Mouse (Mus musculus) mammary gland, adult 2 months (tissue): Measurements from ENCODE around the gene Fgf23. TPM values are rescaled to one million over a fixed set of nuclear protein-coding genes. Genes with fewer than 3 reads are reported as not detected.

Experiments
- polyA plus RNA-seq: library from polyadenylated mRNA; depleted of rRNA; stranded (reverse); fragments of >200 nt; gene quantifications from 2 replicates; pipeline ENCODE4 v1.2.3, GENCODE M21; 2012; ENCODE audit warnings: low replicate concordance; rRNA removed

Fgf23 gene
- 0.18 TPM in 1 of 2 replicates, not detected in the other for polyA plus RNA-seq

DNA sequence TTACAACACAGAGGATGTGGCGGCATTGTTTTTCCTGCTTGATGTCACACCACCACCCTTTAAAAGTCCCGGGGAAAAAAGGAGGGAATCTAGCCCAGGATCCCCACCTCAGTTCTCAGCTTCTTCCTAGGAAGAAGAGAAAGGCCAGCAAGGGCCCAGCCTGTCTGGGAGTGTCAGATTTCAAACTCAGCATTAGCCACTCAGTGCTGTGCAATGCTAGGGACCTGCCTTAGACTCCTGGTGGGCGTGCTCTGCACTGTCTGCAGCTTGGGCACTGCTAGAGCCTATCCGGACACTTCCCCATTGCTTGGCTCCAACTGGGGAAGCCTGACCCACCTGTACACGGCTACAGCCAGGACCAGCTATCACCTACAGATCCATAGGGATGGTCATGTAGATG lies at the start of gene Fgf23:
Fgf23 (plus strand) TSS at position 86 of the 400 bp plus-strand sequence.

DNA sequence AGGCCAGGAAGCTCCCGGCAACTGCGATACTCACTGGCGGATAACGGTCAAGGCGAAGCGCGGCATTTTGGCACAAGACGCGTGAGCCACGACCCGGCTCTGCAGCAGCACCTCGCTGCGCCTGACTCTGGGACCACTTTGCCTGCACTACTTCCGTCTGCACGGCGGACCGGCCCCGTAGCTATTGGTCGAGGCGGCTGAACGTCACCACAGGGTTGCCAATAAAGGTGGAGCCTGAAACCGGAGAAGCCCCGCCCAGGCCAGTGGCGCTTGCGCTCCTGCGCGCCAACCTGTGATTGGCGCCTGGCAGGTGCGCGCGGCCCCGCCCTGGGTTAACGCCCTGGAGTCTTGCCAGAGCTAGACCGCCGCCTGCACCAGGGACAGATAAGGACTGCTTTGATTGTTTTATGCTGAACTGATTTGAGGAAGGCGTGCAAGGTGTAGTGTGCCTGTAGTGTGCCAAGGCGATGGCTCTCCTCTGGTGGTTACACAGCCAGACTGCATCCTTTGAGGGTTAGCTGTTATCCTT lies 36.8 kb downstream of the Fgf23 start, which contains the start of gene Tigar:
Tigar (minus strand) TSS at position 156 of the 529 bp plus-strand sequence.

Other genes starting within 250 kb of the Fgf23 start
- 78.2 and 211 TPM in 2 replicates for gene Ndufa9, start 223.8 kb upstream of the Fgf23 start, polyA plus RNA-seq
- gene Akap3, start 219.8 kb upstream of the Fgf23 start, polyA plus RNA-seq: not detected in 2 replicates
- gene Dyrk4, start 151.1 kb upstream of the Fgf23 start, polyA plus RNA-seq: 0.07 and 0.12 TPM in 2 replicates
- gene Rad51ap1, start 133.3 kb upstream of the Fgf23 start, polyA plus RNA-seq: 1.5 and 2.5 TPM in 2 replicates
- 1.9 and 6.5 TPM in 2 replicates for gene D6Wsu163e, start 132.9 kb upstream of the Fgf23 start, polyA plus RNA-seq
- gene Fgf6, start 57.3 kb upstream of the Fgf23 start, polyA plus RNA-seq: 0.33 TPM in 1 of 2 replicates, not detected in the other
- 2.3 and 9.2 TPM in 2 replicates for gene Tigar, start 36.7 kb downstream of the Fgf23 start, polyA plus RNA-seq
- 79.4 and 82.2 TPM in 2 replicates for gene Ccnd2, start 79.3 kb downstream of the Fgf23 start, polyA plus RNA-seq